Mouse (Mus musculus): ENCODE results near the gene Ric1. TPM values are rescaled to one million over a fixed set of nuclear protein-coding genes. Genes with fewer than 3 reads are reported as not detected.
A peak's percentile ranks its signal among the peaks of the same experiment; 100 is the strongest.

Ric1 gene
- polyA plus RNA-seq, 1 experiment from 2014 or later, result 28.8 TPM

DNA sequence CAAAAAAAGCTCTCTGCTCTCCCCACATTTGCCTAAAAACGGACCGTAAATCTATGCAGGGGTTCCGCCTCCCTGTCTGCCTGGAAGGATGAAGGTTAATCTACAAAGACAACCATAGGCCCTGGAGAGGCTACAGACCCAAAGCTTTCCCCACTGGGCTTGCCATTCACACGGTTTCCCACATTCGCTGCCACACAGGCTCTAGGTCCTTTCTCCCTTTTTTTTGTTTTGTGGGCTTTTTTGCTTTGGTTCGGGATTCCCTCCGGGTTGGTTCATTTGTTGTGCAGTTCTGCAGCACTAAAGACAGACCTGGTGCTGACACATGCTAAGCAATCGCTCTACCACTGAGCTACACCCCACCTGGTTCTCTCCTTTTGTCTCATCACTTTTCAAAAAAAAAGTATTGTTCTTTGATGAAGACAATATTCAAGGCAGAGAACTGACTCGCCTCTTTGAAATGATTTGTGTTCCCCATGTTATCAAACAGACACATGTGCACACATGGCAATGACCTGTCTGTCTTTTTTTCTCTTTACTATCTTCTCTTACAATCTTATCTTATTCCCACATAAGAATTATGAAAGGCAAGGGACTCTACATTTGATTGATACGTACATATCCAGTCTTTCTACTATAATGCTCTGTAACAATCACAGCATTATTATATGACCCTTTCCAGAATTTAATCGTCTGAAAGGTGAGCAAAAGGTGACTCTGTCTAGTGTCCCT, 121.3 kb downstream of the Ric1 start:
- no peak for TF ChIP-seq CTCF (IDR thresholded peaks at IDR 0.05)
- CTCF ChIA-PET, result interaction anchor here (1.2 to 1.6 kb wide), 2 partner anchors 9 to 178 kb away, joined by 3 to 4 read pairs; no protein-coding TSS in a partner anchor
- no peak for DNase-seq (ENCODE audit: low read depth, low spot score)
- POLR2A ChIA-PET, result interaction anchor here (0.7 kb wide), 1 partner anchor 293 kb away, joined by 3 read pairs; no protein-coding TSS in a partner anchor
- no peak for ATAC-seq
- no peaks in the 10 kb centered on the region for H3K27me3 ChIP-seq
- in situ Hi-C loops (cut with MboI; ENCODE audit: low pct_unique_long_range_greater_than_20kb), result no loop called here

DNA sequence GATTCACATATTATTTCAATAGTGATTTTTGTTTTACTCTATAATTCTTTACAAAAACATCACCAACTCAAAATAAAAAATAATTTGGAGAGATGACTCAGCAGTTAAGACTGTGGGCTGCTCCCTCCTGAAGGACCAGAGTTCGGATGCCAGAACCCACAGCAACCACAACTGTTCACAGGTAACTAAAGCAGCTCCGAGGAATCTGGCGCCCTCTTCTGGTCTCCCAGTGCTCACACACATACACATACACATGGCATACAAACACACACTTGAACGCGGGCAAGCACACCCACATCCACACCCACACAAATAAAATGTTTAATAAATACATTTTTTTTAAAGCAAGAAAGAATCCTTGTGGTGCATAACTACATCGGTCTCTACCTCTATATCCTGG, 122.7 kb downstream of the Ric1 start:
- H3K27me3 ChIP-seq, result no peaks in the 10 kb centered on the region
- no peak for ATAC-seq
- in situ Hi-C loops (cut with MboI; ENCODE audit: low pct_unique_long_range_greater_than_20kb), result no loop called here
- POLR2A ChIA-PET, result no interaction called here
- peak; percentile 63 for TF ChIP-seq CTCF (IDR thresholded peaks at IDR 0.05)
- DNase-seq (ENCODE audit: low read depth, low spot score), result no peak
- CTCF ChIA-PET, result interaction anchor here (1.2 kb wide), 1 partner anchor 10 kb away, joined by 3 read pairs; no protein-coding TSS in a partner anchor

DNA sequence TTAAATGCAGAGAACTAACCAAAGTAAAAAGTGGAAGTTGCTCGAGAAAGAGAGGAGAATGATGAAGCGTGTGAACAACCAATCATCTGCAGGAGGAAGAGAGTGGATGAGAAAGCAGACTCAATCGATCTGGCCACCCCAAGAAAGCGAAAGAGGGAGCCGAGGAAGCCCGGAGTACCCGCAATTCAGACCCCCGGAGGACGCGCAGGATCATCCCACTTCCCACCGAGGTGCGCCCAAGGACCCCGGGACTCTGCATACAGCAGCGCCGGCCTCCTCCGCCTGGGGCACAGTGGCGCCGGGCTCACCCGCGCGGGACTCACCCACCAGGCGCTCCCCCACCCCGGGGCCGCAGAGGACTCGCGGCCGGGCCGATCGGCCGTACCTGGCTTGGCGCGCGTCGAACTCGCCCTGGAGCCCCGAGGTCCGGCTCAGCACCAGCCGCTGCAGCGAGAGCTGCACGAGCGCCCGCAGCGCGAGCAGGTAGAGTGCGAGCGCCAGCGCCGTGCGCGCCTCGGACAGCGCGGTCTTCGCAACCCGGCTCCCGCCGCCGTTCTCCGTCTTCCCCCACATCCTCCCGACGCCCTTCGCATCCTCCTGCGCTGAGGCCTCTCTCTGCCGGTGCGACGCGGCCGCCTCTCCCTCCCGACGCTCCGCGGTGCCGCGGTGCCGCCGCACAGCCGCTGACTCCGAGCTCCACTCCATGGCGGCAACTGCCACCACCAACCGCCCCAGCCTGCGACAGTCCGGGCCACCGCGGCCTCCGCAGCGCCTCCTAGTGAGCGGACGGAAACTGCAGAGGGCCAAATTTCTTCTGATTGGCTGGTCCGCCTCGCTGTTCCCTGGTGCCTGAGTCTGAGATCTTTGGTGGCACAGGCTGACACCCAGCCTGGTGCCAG, 125.8 kb downstream of the Ric1 start, which contains the start of gene Ermp1:
Gene Ermp1, minus strand, starts transcription at position 765 of the 899 bp plus-strand sequence.
- in situ Hi-C loops (cut with MboI; ENCODE audit: low pct_unique_long_range_greater_than_20kb), result no loop called here
- peak; percentile 51 for DNase-seq (ENCODE audit: low read depth, low spot score)
- peak; percentile 100 for TF ChIP-seq CTCF (IDR thresholded peaks at IDR 0.05)
- ChIA-PET POLR2A (no interaction called here), CTCF (interaction anchor here (1.0 kb wide), 1 partner anchor 34 kb away, joined by 3 read pairs; no protein-coding TSS in a partner anchor)
- no peaks in the 10 kb centered on the region for H3K27me3 ChIP-seq
- ATAC-seq, result peak; percentile 98

DNA sequence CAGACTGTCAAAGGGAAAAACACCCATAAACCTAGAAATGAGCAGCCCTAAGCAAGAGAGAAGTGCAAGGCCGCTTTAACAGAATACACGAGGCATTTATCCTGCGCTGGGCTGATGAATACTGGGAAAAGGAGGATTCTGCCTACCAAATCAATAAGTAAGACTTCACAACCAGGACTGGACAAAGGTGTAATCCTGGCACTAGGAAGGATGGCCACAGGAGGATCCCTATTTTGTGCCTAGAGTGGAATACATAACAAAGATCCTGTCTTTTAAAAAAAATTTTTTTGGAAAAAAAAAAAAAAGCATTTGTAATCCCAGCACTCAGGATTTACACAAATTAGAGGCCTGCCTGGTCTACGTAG, 126.5 kb downstream of the Ric1 start:
- ATAC-seq (no peak), DNase-seq (ENCODE audit: low read depth, low spot score) (no peak)
- no peak for TF ChIP-seq CTCF (IDR thresholded peaks at IDR 0.05)
- in situ Hi-C loops (cut with MboI; ENCODE audit: low pct_unique_long_range_greater_than_20kb), result no loop called here
- ChIA-PET CTCF (interaction anchor here (1.0 kb wide), 1 partner anchor 35 kb away, joined by 3 read pairs; no protein-coding TSS in a partner anchor), POLR2A (no interaction called here)
- no peaks in the 10 kb centered on the region for H3K27me3 ChIP-seq

DNA sequence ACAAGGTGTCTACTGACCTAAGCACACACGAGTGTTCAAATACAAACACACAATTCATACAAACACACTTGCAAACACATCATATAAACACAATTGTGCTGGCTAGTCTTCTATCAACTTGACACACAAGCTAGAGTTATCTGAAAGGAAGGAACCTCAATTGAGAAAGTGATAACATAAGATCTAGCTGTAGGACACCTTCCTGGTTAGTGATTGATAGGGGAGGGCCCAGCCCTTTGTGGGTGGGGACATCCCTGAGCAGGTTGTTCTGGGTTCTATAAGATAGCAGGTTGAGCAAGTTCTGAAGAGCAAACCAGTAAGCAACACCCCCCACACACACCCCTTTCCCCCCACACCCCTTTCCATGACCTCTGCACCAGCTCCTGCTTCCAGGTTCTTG, 127.6 kb downstream of the Ric1 start:
- ChIA-PET CTCF (interaction anchor here (1.3 kb wide), 1 partner anchor 15 kb away, joined by 3 read pairs; no protein-coding TSS in a partner anchor), POLR2A (no interaction called here)
- no peak for ATAC-seq
- no peak for TF ChIP-seq CTCF (IDR thresholded peaks at IDR 0.05)
- H3K27me3 ChIP-seq, result no peaks in the 10 kb centered on the region
- DNase-seq (ENCODE audit: low read depth, low spot score), result no peak
- in situ Hi-C loops (cut with MboI; ENCODE audit: low pct_unique_long_range_greater_than_20kb), result no loop called here

DNA sequence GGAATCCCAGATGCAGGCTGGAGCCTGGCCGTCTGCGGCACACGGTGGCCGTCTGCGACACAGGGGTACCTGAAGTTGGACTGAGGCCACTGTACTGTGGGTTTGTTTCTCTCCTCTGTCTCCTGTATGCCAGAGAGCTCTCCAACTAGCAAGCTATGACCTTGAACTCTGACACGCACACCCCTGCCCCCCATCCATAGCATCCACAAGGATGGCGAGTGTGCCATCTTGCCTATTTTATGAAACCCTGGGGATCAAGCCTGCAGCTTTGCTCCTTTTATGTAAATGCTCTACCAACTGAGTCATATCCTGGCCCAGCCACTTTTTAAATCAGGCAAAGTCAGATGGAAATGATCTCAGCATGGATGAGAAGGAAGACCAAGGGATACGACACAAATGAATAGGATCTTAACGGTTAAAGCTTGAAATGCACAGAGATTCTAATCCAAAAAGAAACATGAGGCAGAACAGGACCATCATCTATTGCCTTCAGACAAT, 131.7 kb downstream of the Ric1 start:
- DNase-seq (ENCODE audit: low read depth, low spot score) (no peak), ATAC-seq (no peak)
- POLR2A ChIA-PET, result interaction anchor here (0.8 kb wide), 1 partner anchor 12 kb away, joined by 3 read pairs; no protein-coding TSS in a partner anchor
- no peaks in the 10 kb centered on the region for H3K27me3 ChIP-seq
- in situ Hi-C loops (cut with MboI; ENCODE audit: low pct_unique_long_range_greater_than_20kb), result no loop called here
- no peak for TF ChIP-seq CTCF (IDR thresholded peaks at IDR 0.05)
- CTCF ChIA-PET, result interaction anchor here (1.0 kb wide), 1 partner anchor 23 kb away, joined by 3 read pairs; no protein-coding TSS in a partner anchor

DNA sequence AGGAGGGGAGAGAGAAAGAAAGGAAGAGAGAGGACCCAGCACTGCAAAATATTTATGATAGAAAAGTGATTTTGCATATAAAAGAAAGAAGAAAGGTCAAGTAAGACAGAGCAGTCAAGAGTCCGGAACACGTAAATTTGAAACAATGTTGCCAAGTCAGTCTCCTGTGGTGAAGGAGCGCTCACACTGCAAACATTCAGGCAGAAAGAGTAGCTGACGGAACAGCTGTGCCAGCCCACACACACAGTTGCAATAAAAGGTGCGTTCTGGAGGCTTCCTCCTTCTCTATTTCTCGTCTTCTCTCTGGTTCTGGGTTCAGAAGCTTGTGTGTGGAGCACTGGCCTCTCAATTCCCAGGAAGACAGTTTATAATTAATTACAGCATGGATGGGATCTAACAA, 133.1 kb downstream of the Ric1 start:
- DNase-seq (ENCODE audit: low read depth, low spot score), result no peak
- ATAC-seq, result no peak
- POLR2A ChIA-PET, result no interaction called here
- no peaks in the 10 kb centered on the region for H3K27me3 ChIP-seq
- TF ChIP-seq CTCF (IDR thresholded peaks at IDR 0.05), result no peak
- in situ Hi-C loops (cut with MboI; ENCODE audit: low pct_unique_long_range_greater_than_20kb), result no loop called here
- CTCF ChIA-PET, result no interaction called here

DNA sequence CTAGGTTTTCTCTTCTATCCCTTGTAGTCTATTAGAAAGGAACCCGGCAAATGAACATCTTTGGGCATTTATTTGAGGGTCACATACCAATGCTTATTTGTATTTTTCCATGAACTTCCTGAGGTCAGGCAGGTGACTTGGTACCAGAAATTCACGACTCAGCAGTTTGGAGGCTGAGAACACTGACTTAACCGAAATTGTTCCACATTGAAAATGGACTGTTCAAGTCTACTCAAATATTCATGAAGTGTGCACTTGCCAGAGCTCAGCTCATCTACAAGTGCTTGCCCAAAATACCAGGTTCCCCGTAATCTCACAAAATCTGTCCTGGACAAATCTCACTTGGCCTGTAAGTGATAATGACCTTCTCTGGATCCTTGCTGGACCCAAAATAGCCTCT, 133.9 kb downstream of the Ric1 start:
- in situ Hi-C loops (cut with MboI; ENCODE audit: low pct_unique_long_range_greater_than_20kb), result no loop called here
- CTCF ChIA-PET, result interaction anchor here (1.1 kb wide), 1 partner anchor 146 kb away, joined by 3 read pairs; no protein-coding TSS in a partner anchor
- DNase-seq (ENCODE audit: low read depth, low spot score), result no peak
- no peak for ATAC-seq
- no peak for TF ChIP-seq CTCF (IDR thresholded peaks at IDR 0.05)
- no peaks in the 10 kb centered on the region for H3K27me3 ChIP-seq
- POLR2A ChIA-PET, result interaction anchor here (0.6 kb wide), 1 partner anchor 37 kb away, joined by 3 read pairs; no protein-coding TSS in a partner anchor

Other genes starting within 250 kb of the Ric1 start
- gene Insl6, start 196.9 kb upstream of the Ric1 start, polyA plus RNA-seq (2021), result 2.7 TPM
- not detected for gene Rln1, start 187.6 kb upstream of the Ric1 start, polyA plus RNA-seq (2021)
- gene Plgrkt, start 154.9 kb upstream of the Ric1 start, polyA plus RNA-seq (2021), result 129 TPM
- 5.2 TPM for gene Cd274, start 154.8 kb upstream of the Ric1 start, polyA plus RNA-seq (2021)
- 0.26 TPM for gene Pdcd1lg2, start 111.4 kb upstream of the Ric1 start, polyA plus RNA-seq (2021)
- 94.4 TPM for gene Ermp1, start 126.1 kb downstream of the Ric1 start, polyA plus RNA-seq (2021)
- gene Mlana, start 175.5 kb downstream of the Ric1 start, polyA plus RNA-seq (2021), result 0.31 TPM